Mouse (Mus musculus): Measurements from ENCODE around the gene Pkd1.

DNA sequence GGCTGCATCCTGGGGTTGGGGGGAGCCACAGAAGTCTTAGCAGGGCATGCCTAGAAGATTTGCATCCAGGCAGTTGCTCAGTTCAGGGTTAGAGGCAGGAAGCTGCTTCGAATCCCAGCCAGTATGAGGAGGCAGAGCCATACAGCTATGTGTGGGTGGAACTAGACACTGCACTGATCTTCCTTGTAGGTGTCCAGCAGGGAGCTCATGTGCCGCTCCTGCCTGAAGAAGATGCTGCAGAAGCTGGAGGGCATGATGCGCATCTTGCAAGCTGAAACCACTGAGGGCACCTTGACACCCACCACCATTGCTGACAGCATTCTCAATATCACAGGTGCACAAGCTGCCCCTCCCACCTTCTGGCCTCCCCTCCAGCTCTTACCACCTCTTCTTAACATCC, 29.9 kb downstream of the Pkd1 start:
- TF ChIP-seq POLR2A (IDR thresholded peaks at IDR 0.05; ENCODE audit: borderline replicate concordance, extremely low read depth, insufficient read depth, insufficient read length, poor library complexity, severe bottlenecking) (no peak), CTCF (IDR thresholded peaks at IDR 0.05; ENCODE audit: borderline replicate concordance, extremely low read depth, insufficient read depth, insufficient read length) (no peak)

All from brain, embryonic 14.5 days (tissue).